Mouse (Mus musculus): Measurements from ENCODE around the gene Speg. TPM values are rescaled to one million over a fixed set of nuclear protein-coding genes. Genes with fewer than 3 reads are reported as not detected.

Speg gene
- polyA plus RNA-seq, 1 experiment = 5.7 TPM

DNA sequence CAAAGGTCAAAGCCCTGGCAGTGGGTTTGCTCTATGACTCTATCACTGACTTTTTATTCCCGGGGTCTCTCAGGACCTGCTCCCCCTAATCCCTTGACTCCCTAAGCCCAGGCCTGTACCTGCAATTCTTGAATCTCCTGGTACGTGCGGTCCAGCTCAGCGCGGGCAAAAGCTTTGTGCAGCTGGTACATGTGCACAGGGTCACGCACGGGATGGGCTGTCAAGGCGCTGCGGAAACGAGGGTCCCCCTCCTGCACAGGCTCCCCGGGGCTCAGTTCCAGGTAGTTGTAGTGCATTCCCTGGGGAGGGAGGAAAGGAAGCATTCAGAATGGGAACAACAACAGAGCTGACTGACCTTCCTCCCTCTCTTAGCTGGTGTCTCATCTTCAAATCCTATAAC is 101.3 kb downstream of the Speg start:
- Histone ChIP-seq H3K27ac (replicated peaks; ENCODE audit: low read depth, low read length) (no peak overlapping the region), H3K4me1 (ENCODE audit: control insufficient read depth, insufficient read depth, insufficient read length, low read length) (no peaks in the 10 kb centered on the region; the same call in 1 of the 2 replicates), H3K4me3 (ENCODE audit: insufficient read depth, low read depth, low read length) (no peak overlapping the region)

GRCm38 (mm10) chr1:75477264-75477965 is 102.3 kb downstream of the Speg start:
- Histone ChIP-seq H3K4me1 (ENCODE audit: control insufficient read depth, insufficient read depth, insufficient read length, low read length) (no peaks in the 10 kb centered on the region; the same call in 1 of the 2 replicates), H3K4me3 (ENCODE audit: insufficient read depth, low read depth, low read length) (no peak overlapping the region), H3K27ac (replicated peaks; ENCODE audit: low read depth, low read length) (no peak overlapping the region)

GRCm38 (mm10) chr1:75477966-75478290 is 102.8 kb downstream of the Speg start:
- no peak overlapping the region for H3K4me3 ChIP-seq (ENCODE audit: insufficient read depth, low read depth, low read length)
- H3K4me1 ChIP-seq (ENCODE audit: control insufficient read depth, insufficient read depth, insufficient read length, low read length) = no peaks in the 10 kb centered on the region; the same call in 1 of the 2 replicates
- H3K27ac ChIP-seq (replicated peaks; ENCODE audit: low read depth, low read length) = no peak overlapping the region

DNA sequence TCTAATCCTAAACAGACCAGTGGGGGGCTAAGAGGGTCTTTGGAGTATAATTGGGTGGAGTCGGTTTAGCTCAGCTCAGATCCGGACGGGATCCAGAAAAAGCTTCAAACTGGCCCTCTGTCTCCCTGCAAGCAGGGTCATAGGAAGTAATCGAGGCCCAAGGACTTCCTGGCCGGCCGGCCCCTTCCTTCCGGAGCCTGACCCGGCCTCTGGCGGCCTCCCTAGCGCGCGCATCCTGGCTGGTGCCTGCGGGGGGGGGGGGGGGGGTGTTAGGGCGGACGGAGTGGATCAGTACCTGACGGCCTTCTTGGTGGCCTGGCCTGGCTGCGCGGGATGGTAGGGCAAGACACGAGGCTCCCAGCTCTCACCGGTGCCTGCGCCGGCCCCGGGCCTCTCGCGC is 103.4 kb downstream of the Speg start:
- Histone ChIP-seq H3K27ac (replicated peaks; ENCODE audit: low read depth, low read length) (no peak overlapping the region), H3K4me3 (ENCODE audit: insufficient read depth, low read depth, low read length) (peak overlapping the region; percentile 67), H3K4me1 (ENCODE audit: control insufficient read depth, insufficient read depth, insufficient read length, low read length) (no peaks in the 10 kb centered on the region; the same call in 1 of the 2 replicates)

- Histone ChIP-seq H3K4me1 (ENCODE audit: control insufficient read depth, insufficient read depth, insufficient read length, low read length) (no peaks in the 10 kb centered on the region; the same call in 1 of the 2 replicates), H3K27ac (replicated peaks; ENCODE audit: low read depth, low read length) (no peak within 1 kb of the TSS)
Measured at GRCm38 (mm10) chr1:75478916-75479634, 104.0 kb downstream of the Speg start, which contains the start of the genes Chpf and Tmem198. Chpf (minus strand) TSS chr1:75479307. Tmem198 (plus strand) TSS chr1:75479532.

DNA sequence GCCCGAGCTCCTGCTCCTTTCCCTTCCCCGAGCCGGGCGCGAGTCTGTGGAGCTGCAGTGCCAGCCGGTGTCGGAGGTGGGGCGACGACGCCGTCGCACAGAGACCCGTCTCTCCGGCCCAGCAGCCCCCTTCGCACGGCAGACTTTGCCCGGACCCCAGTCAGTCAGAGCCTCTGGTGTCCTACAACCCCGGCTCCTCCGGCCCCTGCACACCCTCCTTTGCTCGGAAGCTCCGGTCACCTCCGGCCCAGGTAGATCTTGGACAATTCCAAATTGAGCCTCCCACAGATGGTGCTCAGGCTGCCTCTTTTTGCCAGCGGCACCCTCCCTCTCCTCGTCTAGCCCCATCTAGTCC is 104.5 kb downstream of the Speg start:
- H3K27ac ChIP-seq (replicated peaks; ENCODE audit: low read depth, low read length) = no peak overlapping the region
- no peaks in the 10 kb centered on the region; the same call in 1 of the 2 replicates for H3K4me1 ChIP-seq (ENCODE audit: control insufficient read depth, insufficient read depth, insufficient read length, low read length)
- peak overlapping the region; percentile 67 for H3K4me3 ChIP-seq (ENCODE audit: insufficient read depth, low read depth, low read length)

More at GRCm38 (mm10) chr1:75478916-75479634, 104.0 kb downstream of the Speg start, which contains the start of the genes Chpf and Tmem198:
- peak within 1 kb of the TSS; percentile 67 for H3K4me3 ChIP-seq (ENCODE audit: insufficient read depth, low read depth, low read length)

DNA sequence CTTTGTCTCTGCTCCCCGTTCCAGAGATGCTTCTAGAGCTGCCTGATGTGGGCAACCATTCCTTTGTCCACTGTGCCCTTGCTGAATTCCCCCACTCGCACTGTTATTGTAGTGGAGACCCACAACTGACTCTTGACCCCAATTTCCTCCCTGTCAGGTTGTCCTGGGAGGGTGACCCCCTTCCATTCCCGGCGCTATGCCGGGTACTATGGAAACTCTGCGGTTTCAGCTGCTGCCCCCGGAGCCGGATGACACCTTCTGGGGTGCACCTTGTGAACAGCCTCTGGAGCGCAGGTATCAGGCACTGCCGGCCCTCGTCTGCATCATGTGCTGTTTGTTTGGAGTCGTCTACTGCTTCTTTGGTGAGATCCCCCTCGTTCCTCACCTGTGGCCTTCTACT is 104.9 kb downstream of the Speg start:
- Histone ChIP-seq H3K4me3 (ENCODE audit: insufficient read depth, low read depth, low read length) (no peak overlapping the region), H3K27ac (replicated peaks; ENCODE audit: low read depth, low read length) (no peak overlapping the region), H3K4me1 (ENCODE audit: control insufficient read depth, insufficient read depth, insufficient read length, low read length) (no peaks in the 10 kb centered on the region; the same call in 1 of the 2 replicates)

- H3K4me1 ChIP-seq (ENCODE audit: control insufficient read depth, insufficient read depth, insufficient read length, low read length) = no peaks in the 10 kb centered on the region; the same call in 1 of the 2 replicates
- no peak overlapping the region for H3K4me3 ChIP-seq (ENCODE audit: insufficient read depth, low read depth, low read length)
- H3K27ac ChIP-seq (replicated peaks; ENCODE audit: low read depth, low read length) = no peak overlapping the region
Measured at GRCm38 (mm10) chr1:75480735-75481134, 105.6 kb downstream of the Speg start.

Other genes with a start within 250 kb of the Speg start
- not detected in 2 replicates for gene Slc23a3, start 241.4 kb upstream of the Speg start, polyA plus RNA-seq (2012; ENCODE audit: insufficient read depth, insufficient read length, missing spikeins)
- gene Cnppd1, start 232.6 kb upstream of the Speg start, polyA plus RNA-seq (2012; ENCODE audit: insufficient read depth, insufficient read length, missing spikeins) = 15.2 and 16.4 TPM in 2 replicates
- 30.7 and 39.4 TPM in 2 replicates for gene Retreg2, start 232.5 kb upstream of the Speg start, polyA plus RNA-seq (2012; ENCODE audit: insufficient read depth, insufficient read length, missing spikeins)
- 15.2 and 21.5 TPM in 2 replicates for gene Zfand2b, start 206.7 kb upstream of the Speg start, polyA plus RNA-seq (2012; ENCODE audit: insufficient read depth, insufficient read length, missing spikeins)
- 17.8 and 28.8 TPM in 2 replicates for gene Abcb6, start 194.9 kb upstream of the Speg start, polyA plus RNA-seq (2012; ENCODE audit: insufficient read depth, insufficient read length, missing spikeins)
- gene Ankzf1, start 183.1 kb upstream of the Speg start, polyA plus RNA-seq (2012; ENCODE audit: insufficient read depth, insufficient read length, missing spikeins) = 3.6 and 7.0 TPM in 2 replicates
- 13.6 and 21.0 TPM in 2 replicates for gene Atg9a, start 183.1 kb upstream of the Speg start, polyA plus RNA-seq (2012; ENCODE audit: insufficient read depth, insufficient read length, missing spikeins)
- 5.3 and 6.3 TPM in 2 replicates for gene Glb1l, start 164.5 kb upstream of the Speg start, polyA plus RNA-seq (2012; ENCODE audit: insufficient read depth, insufficient read length, missing spikeins)
- gene Stk16, start 164.5 kb upstream of the Speg start, polyA plus RNA-seq (2012; ENCODE audit: insufficient read depth, insufficient read length, missing spikeins) = 44.0 and 60.2 TPM in 2 replicates
- 78.7 and 108 TPM in 2 replicates for gene Tuba4a, start 155.4 kb upstream of the Speg start, polyA plus RNA-seq (2012; ENCODE audit: insufficient read depth, insufficient read length, missing spikeins)
- gene A630095N17Rik, start 143.2 kb upstream of the Speg start, polyA plus RNA-seq (2012; ENCODE audit: insufficient read depth, insufficient read length, missing spikeins) = not detected in 2 replicates
- 39.6 and 65.4 TPM in 2 replicates for gene Dnajb2, start 138.9 kb upstream of the Speg start, polyA plus RNA-seq (2012; ENCODE audit: insufficient read depth, insufficient read length, missing spikeins)
- not detected in 2 replicates for gene Ptprn, start 110.8 kb upstream of the Speg start, polyA plus RNA-seq (2012; ENCODE audit: insufficient read depth, insufficient read length, missing spikeins)
- not detected in 2 replicates for gene Resp18, start 96.9 kb upstream of the Speg start, polyA plus RNA-seq (2012; ENCODE audit: insufficient read depth, insufficient read length, missing spikeins)
- 72.6 and 86.4 TPM in 2 replicates for gene Dnpep, start 57.3 kb upstream of the Speg start, polyA plus RNA-seq (2012; ENCODE audit: insufficient read depth, insufficient read length, missing spikeins)
- gene Des, start 15.0 kb upstream of the Speg start, polyA plus RNA-seq (2012; ENCODE audit: insufficient read depth, insufficient read length, missing spikeins) = 68.8 and 75.5 TPM in 2 replicates
- 31.6 and 47.1 TPM in 2 replicates for gene Gmppa, start 60.6 kb downstream of the Speg start, polyA plus RNA-seq (2012; ENCODE audit: insufficient read depth, insufficient read length, missing spikeins)
- not detected in 2 replicates for gene Asic4, start 75.1 kb downstream of the Speg start, polyA plus RNA-seq (2012; ENCODE audit: insufficient read depth, insufficient read length, missing spikeins)
- 3.5 and 5.8 TPM in 2 replicates for gene Chpf, start 104.0 kb downstream of the Speg start, polyA plus RNA-seq (2012; ENCODE audit: insufficient read depth, insufficient read length, missing spikeins)
- not detected in 2 replicates for gene Tmem198, start 104.2 kb downstream of the Speg start, polyA plus RNA-seq (2012; ENCODE audit: insufficient read depth, insufficient read length, missing spikeins)
- gene Obsl1, start 131.2 kb downstream of the Speg start, polyA plus RNA-seq (2012; ENCODE audit: insufficient read depth, insufficient read length, missing spikeins) = 0.87 and 4.5 TPM in 2 replicates
- not detected in 2 replicates for gene Inha, start 131.8 kb downstream of the Speg start, polyA plus RNA-seq (2012; ENCODE audit: insufficient read depth, insufficient read length, missing spikeins)
- gene Stk11ip, start 146.2 kb downstream of the Speg start, polyA plus RNA-seq (2012; ENCODE audit: insufficient read depth, insufficient read length, missing spikeins) = 3.7 and 5.2 TPM in 2 replicates
- gene Slc4a3, start 171.0 kb downstream of the Speg start, polyA plus RNA-seq (2012; ENCODE audit: insufficient read depth, insufficient read length, missing spikeins) = 2.3 and 3.3 TPM in 2 replicates

All from brown adipose tissue, adult 24 weeks (tissue).